Mouse (Mus musculus) bone marrow, adult 2 months (tissue): ENCODE results near the gene Pafah1b3.

Experiments used
- CTCF ChIP-seq: fragments of 200-500 bp; IDR thresholded peaks from 2 replicates; pipeline ENCODE4 v1.5.1; 2011; ENCODE audit warnings: low read length, control low read depth; ENCODE audit not compliant: control insufficient read depth, insufficient read depth
- POLR2A ChIP-seq: fragments of 200-500 bp; IDR thresholded peaks from 2 replicates; pipeline ENCODE4 v1.6.1; 2011; ENCODE audit warnings: low read depth, mild to moderate bottlenecking, control low read depth, low read length, borderline replicate concordance; ENCODE audit not compliant: control insufficient read depth

DNA sequence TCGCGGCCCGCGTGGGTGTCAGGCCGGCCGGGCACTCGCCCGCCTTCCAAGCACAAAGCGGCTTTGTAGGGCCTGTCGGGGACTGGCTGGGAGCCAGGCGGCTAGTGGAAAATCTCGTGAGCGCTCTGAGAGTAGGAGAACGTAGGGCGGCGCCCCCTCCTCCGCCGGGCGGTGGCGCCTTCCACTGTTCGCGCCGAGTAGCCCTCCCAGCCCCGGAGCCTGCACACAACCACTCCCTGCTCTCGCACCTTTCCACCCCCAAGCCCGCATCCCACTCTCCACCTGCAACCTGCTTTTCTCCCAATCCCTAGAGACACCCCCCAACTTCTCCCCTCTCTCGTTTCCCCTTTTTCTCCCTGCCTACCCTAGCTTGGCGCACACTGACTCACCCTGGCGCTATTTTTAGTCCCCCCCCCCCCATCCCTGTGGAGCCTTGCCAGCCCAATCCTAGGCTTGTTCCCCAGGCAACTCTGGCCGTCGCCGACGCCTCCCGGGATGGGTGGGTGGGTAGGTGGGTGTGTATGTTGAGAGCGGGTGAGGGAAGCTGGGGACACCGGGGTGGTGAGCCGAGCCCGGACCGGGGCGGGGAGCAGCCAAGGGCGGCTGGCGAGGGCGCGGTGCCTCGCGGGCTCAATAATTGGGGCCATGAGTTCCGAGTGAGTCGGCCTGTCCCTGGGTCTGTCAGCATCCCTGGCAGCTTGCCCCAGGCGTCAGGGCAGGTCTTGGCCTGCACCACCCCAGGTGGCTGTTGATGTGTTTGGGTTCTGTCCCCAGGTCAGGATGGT, 18.5 kb downstream of the Pafah1b3 start:
- TF ChIP-seq CTCF (no peak), POLR2A (peak; percentile 54)
